Mouse (Mus musculus): ENCODE results near the gene Tcf25.
"Not testable (repeated sequence)": the region's sequence is repeated elsewhere in the genome, so short reads cannot be mapped to it uniquely, and the experiment has no call there.

Tcf25 gene

GRCm38 (mm10) chr8:123411781-123412327 is 38.3 kb downstream of the Tcf25 start:
- peak in 1 of 2 experiments; percentile 55 for DNase-seq

- DNase-seq = peak in 1 of 2 experiments; percentile 51
These were observed 39.1 kb downstream of the Tcf25 start for GRCm38 (mm10) chr8:123412560-123413170.

GRCm38 (mm10) chr8:123414255-123414654 is 40.7 kb downstream of the Tcf25 start:
- DNase-seq = no peak

GRCm38 (mm10) chr8:123414997-123415696 is 41.6 kb downstream of the Tcf25 start:
- DNase-seq = not testable (repeated sequence)

DNA sequence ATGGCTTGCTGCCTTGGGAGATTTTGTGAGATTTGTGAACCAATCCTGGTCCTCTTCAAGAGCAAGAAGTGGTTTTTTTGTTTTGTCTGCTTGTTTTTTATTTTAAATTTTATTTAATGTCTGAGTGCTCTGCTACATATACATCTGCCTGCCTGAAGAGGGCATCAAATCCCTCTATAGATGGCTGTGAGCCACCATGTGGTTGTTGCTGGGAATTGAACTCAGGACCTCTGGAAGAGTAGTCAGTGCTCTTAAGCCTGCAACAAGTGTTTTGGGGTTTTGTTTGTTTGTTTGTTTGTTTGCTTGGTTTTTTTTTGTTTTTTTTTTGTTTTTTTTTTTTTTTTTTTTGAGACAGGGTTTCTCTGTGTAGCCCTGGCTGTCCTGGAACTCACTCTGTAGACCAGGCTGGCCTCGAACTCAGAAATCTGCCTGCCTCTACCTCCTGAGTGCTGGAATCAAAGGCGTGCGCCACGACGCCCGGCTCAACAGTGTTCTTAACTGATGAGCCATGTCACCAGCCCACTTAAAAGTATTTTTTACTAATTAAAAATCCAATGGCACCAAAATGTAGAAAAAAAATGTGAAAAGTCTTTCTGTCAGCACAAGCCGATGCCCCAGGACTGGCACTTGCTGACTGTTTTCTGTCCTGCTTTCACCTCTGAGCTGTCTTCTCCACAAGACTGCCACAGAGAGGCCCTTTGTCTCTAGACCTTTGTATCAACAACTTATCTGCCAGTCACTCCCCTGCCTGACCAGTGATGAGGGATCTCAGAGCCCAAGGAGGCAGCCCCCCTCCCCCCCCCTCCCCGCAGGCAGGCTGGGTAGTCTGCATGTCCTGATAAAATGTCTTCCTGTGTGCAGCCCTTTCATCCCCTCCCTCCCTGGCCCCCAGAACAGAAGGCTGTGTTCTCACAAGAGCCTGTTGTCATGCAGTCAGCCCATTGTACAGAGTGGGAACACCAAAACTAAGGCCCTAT is 42.7 kb downstream of the Tcf25 start:
- DNase-seq = peak; percentile 34 to 53

- no peak for DNase-seq
These were observed 43.5 kb downstream of the Tcf25 start for GRCm38 (mm10) chr8:123416944-123417555.

GRCm38 (mm10) chr8:123419711-123420110 is 46.2 kb downstream of the Tcf25 start:
- no peak for DNase-seq

DNA sequence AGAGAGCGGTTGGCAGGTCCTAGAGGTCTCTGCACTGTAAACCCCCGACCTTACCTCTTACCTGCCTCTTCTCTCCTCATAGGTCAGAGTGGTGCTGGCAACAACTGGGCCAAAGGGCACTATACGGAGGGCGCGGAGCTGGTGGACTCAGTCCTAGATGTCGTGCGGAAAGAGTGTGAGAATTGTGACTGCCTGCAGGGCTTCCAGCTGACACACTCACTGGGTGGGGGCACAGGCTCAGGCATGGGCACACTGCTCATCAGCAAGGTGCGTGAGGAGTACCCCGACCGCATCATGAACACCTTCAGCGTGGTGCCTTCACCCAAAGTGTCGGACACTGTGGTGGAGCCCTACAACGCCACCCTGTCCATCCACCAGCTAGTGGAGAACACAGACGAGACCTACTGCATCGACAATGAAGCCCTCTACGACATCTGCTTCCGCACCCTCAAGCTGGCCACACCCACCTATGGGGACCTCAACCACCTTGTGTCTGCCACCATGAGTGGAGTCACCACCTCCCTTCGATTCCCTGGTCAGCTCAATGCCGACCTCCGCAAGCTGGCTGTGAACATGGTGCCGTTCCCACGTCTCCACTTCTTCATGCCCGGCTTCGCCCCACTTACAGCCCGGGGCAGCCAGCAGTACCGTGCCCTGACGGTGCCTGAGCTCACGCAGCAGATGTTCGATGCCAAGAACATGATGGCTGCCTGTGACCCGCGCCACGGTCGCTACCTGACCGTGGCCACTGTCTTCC is 47.1 kb downstream of the Tcf25 start:
- DNase-seq = no peak

- DNase-seq = no peak
These were observed 47.8 kb downstream of the Tcf25 start for GRCm38 (mm10) chr8:123421325-123421724.

GRCm38 (mm10) chr8:123422056-123422780 is 48.7 kb downstream of the Tcf25 start:
- peak; percentile 60 to 63 for DNase-seq

GRCm38 (mm10) chr8:123422781-123423159 is 49.2 kb downstream of the Tcf25 start:
- no peak for DNase-seq

DNA sequence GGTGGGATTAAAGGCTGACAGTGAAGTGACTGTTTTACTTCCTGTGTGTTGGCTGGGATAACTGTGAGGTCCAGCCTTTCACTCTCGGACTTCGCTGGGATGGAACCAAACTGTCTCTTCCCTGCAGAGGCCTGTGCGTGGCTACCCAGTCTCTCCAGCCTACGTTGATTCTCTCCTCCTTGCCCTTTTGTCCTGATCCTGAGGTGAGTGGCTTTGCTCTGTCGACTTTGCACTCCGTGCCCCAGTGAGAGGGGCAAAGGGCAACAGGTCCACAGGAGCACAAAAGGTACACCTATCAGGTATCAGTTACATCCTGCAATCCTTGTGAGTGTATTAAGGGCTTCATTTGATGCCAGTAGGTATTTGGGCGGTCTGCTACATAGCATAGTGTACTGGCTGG is 49.9 kb downstream of the Tcf25 start, which contains the start of gene Def8:
Gene Def8 (plus strand): TSS at position 87 of the 400 bp plus-strand sequence.
- no peak for DNase-seq

DNA sequence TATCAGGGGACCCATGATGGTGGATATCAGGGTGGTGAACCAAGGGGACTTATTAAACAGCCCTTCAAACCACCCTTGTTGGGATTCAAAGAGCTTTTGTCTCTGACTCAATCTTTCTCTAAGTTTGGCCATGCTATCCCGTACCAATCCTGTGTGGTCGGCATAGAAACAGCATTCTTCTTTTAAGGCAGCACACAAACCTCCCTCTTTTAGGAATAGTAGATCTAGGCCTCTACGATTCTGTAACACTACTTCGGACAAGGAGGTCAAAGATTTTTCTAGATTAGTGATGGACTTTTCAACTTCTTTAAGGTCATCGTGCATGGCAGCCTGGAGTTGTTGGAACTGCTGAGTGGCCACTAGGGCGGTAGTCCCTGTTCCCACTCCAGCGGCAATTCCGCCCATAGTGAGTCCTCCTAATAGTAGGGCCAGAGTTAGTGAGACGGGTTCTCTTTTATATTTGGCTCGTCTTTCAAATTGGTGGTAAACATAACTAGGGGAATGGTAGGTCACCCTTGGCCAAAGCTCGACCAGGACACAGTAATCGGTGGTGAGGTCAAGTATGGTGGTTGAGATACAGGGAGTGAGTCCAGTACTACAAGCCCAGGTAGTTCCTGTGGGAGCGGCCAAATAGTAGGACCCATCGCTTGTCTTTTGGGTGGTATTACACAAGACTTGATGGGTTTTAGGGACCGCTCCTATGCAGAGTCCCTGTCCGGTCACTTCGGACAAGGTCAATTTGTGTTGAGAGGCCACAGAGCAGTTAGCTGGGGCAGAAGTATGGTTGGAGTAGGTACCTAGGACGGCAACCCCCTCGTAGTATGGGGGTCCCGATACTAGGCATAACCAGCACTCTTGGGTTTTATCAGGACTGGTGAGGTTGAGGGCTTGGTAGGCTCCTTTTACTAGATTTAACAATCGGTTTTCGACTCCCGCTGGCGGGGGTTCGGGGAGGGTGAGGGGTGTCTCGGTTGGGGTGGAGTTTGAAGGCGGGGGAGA is 53.3 kb downstream of the Tcf25 start:
- DNase-seq = no peak

- no peak for DNase-seq
These were observed 54.2 kb downstream of the Tcf25 start for GRCm38 (mm10) chr8:123427639-123428275.

DNA sequence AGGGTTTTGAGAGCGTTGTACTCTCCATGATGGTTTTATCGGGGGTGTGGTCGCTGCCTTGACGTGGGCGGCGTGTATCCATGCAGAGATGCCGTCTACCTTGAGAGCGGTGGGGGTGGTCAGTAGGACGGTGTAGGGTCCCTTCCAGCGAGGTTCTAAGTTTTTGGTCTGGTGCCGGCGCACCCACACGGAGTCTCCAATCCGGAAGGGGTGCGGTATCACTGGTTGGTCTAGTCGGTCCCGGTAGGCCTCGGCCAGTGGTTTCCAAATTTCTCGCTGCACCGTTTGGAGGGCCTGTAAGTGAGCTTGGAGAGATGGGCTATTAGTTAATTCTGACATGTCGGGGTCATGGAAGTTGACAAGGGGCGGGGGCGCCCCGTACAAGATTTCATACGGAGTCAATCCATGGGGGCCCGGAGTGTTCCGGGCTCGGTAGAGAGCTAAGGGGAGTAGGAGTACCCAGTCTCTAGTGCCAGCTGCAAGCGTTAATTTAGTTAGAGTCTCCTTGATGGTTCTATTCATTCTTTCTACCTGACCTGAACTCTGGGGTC is 54.9 kb downstream of the Tcf25 start:
- no peak for DNase-seq

DNA sequence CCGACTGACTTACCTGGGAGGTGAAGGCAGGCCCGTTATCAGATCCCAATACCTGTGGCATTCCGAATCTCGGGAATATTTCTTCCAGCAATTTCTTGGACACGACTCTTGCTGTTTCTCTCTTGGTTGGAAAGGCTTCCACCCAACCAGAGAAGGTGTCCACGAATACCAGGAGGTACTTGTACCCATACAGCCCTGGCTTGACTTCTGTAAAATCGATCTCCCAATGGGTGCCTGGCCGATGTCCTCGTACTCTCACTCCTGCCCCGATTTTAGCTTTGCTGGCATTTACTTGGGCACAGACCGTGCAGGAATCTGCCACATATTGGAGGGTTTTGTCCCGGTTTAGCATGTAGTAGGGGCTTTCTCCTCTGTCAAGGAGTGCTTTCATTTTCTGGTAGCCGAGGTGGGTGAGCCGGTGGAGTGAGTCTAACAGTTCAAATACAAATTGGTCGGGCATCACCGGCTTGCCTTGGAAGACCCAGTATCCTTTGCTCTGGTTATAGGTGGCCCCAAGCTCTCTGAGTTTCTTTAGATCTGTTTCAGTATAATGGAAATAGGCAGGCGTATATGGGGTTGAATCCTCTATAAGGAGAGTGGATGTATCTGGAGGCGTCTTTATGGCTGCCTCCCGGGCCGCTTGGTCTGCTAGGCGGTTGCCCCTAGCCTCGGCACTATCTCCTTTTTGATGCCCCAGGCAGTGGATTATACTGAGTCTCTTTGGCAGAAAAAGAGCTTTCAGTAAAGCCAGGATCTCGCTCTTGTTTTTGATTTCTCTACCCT is 55.6 kb downstream of the Tcf25 start:
- DNase-seq = no peak

- not testable (repeated sequence) for DNase-seq
These were observed 56.1 kb downstream of the Tcf25 start for GRCm38 (mm10) chr8:123429722-123430013.

DNA sequence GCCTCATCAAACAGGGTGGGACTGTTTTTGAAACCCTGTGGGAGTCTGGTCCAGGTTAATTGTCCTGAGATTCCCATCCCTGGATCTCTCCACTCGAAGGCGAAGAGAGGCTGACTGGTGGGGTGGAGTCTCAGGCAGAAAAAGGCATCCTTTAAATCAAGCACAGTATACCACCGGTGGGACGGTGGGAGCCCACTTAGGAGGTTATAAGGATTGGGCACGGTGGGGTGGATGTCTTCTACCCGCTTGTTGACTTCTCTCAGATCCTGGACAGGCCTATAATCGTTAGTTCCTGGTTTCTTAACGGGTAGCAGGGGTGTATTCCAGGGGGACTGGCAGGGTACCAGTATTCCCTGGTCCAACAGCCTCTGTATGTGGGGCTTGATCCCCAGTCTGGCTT is 57.4 kb downstream of the Tcf25 start:
- not testable (repeated sequence) for DNase-seq

Measured in thymus, postnatal 36 days (tissue).